Mouse (Mus musculus): ENCODE data around the gene Xrcc4. TPM values are rescaled to one million over a fixed set of nuclear protein-coding genes. Genes with fewer than 3 reads are reported as not detected.

Xrcc4 gene
- polyA plus RNA-seq, 1 experiment, result 0.27 TPM

DNA sequence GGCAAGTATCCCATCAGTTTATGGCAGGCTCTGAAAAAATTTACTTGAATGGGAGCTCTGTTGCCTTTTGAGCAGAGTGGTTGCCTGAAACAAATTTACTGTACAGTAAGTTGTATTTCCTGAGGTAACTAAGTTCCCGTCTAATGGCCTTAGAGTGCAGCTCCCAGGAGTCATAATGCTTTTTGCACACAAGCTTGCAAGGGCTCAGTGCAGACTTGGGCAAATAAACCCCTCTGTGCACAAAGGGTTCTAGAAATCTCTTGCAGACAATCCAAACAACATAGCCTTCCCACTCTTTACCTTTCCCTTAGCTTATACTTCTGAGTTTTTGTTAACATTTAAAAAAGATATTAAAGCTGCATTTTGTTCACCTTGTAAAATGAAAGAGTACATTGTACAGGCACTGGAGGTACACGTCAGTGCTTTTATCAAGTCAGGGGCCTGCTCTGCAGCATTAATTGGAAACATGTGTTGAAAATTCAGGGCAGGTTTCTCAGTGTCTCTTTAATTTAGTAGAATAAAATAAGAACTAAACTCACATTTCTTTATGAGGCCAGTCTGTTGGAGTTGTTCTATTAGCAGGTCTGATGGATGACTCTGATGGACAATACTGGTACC lies 256.2 kb downstream of the Xrcc4 start:
- no peak for TF ChIP-seq POLR2A (IDR thresholded peaks at IDR 0.05; ENCODE audit: low read depth, low read length)
- no peak for TF ChIP-seq CTCF (IDR thresholded peaks at IDR 0.05; ENCODE audit: extremely low read depth, insufficient read length, insufficient replicate concordance, low read depth, low read length)
- no peaks in the 10 kb centered on the region for H3K36me3 ChIP-seq (ENCODE audit: control insufficient read depth, insufficient read depth, low read length)
- H3K27me3 ChIP-seq (ENCODE audit: control insufficient read depth, insufficient read depth, low read length), result no peaks in the 10 kb centered on the region
- 79% methylated on average over 2 of the region's 2 CpGs for whole genome bisulfite sequencing
- no peak overlapping the region for H3K4me3 ChIP-seq (ENCODE audit: low read depth, low read length)
- no peak overlapping the region for H3K27ac ChIP-seq (ENCODE audit: insufficient read depth, low read depth, low read length)
- no peaks in the 10 kb centered on the region for H3K4me1 ChIP-seq (ENCODE audit: control insufficient read depth, insufficient read depth, insufficient read length, low read length)

DNA sequence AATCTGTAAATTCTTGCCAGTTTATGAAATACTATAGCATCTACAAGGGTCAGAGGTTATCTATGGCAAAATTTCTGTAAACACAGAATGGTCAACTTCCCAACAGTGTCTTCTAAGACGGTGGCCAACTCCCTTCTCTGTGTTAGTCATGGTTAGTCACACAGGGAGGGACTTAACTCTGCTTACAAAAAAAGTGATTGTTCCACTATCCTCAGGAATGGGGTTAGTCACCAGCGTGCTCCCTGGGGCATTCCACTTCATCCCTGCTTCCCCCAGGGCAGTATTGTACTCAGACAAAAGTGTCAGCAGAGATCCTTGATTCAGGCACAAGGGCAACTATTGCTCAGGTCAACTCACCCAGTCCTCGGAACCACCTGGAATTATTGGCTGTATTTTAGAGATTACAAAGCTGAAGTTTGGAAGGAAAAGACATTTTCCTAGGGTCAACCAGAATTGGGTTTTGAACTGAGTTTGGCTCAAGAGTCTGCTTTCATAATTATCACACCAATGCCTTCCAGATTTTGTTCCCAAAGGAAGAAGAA lies 260.9 kb downstream of the Xrcc4 start:
- TF ChIP-seq POLR2A (IDR thresholded peaks at IDR 0.05; ENCODE audit: low read depth, low read length) (no peak), CTCF (IDR thresholded peaks at IDR 0.05; ENCODE audit: extremely low read depth, insufficient read length, insufficient replicate concordance, low read depth, low read length) (no peak)
- no peaks in the 10 kb centered on the region for H3K36me3 ChIP-seq (ENCODE audit: control insufficient read depth, insufficient read depth, low read length)
- no peak overlapping the region for H3K4me3 ChIP-seq (ENCODE audit: low read depth, low read length)
- H3K27me3 ChIP-seq (ENCODE audit: control insufficient read depth, insufficient read depth, low read length), result no peaks in the 10 kb centered on the region
- H3K4me1 ChIP-seq (ENCODE audit: control insufficient read depth, insufficient read depth, insufficient read length, low read length), result no peaks in the 10 kb centered on the region
- WGBS, result 46% methylated on average over 3 of the region's 3 CpGs
- no peak overlapping the region for H3K27ac ChIP-seq (ENCODE audit: insufficient read depth, low read depth, low read length)

DNA sequence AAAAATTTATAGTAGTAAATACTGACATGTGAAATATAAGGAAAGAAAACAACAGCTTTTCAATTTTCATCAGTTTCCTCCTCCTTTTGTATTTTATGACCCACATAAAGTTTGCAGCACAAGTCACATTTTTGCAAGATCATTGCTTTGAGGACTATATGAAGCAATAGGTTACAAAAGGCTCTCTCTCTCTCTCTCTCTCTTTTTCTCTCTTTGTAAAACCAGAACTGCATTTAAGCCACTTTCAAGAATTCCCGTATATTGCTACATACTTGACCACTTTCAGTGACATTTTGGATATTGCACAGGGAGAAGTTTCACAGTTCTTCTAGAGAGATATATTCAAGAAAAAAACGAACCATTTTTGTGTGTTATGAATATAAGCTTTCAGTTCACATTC lies 261.6 kb downstream of the Xrcc4 start:
- Histone ChIP-seq H3K36me3 (ENCODE audit: control insufficient read depth, insufficient read depth, low read length) (no peaks in the 10 kb centered on the region), H3K4me3 (ENCODE audit: low read depth, low read length) (no peak overlapping the region), H3K27ac (ENCODE audit: insufficient read depth, low read depth, low read length) (no peak overlapping the region), H3K4me1 (ENCODE audit: control insufficient read depth, insufficient read depth, insufficient read length, low read length) (no peaks in the 10 kb centered on the region), H3K27me3 (ENCODE audit: control insufficient read depth, insufficient read depth, low read length) (no peaks in the 10 kb centered on the region)
- TF ChIP-seq CTCF (IDR thresholded peaks at IDR 0.05; ENCODE audit: extremely low read depth, insufficient read length, insufficient replicate concordance, low read depth, low read length), result no peak
- no peak for TF ChIP-seq POLR2A (IDR thresholded peaks at IDR 0.05; ENCODE audit: low read depth, low read length)
- WGBS, result 74% methylated on average over 2 of the region's 2 CpGs

DNA sequence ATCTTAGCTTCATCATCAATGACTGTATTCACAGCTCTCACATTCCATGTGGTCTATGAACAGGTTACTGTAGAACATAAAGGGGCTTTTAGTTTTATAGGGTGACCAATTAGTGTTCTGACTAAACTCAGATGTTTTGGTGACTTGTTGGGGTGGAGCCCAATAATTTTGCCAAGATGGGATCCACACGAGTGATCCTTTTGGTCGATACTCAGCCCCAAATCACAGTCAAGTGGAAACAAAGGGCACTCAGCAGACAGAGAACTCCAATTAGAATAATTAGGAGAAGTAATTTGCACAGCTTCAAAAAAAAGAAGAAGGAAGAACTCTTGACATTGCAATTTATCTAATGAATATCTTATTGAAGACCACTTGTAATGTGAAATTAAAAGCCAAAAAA lies 274.9 kb downstream of the Xrcc4 start:
- H3K27ac ChIP-seq (ENCODE audit: insufficient read depth, low read depth, low read length), result no peak overlapping the region
- WGBS, result 86% methylated on average over 2 of the region's 2 CpGs
- no peaks in the 10 kb centered on the region for H3K27me3 ChIP-seq (ENCODE audit: control insufficient read depth, insufficient read depth, low read length)
- no peak for TF ChIP-seq POLR2A (IDR thresholded peaks at IDR 0.05; ENCODE audit: low read depth, low read length)
- TF ChIP-seq CTCF (IDR thresholded peaks at IDR 0.05; ENCODE audit: extremely low read depth, insufficient read length, insufficient replicate concordance, low read depth, low read length), result no peak
- H3K36me3 ChIP-seq (ENCODE audit: control insufficient read depth, insufficient read depth, low read length), result no peaks in the 10 kb centered on the region
- H3K4me3 ChIP-seq (ENCODE audit: low read depth, low read length), result no peak overlapping the region
- H3K4me1 ChIP-seq (ENCODE audit: control insufficient read depth, insufficient read depth, insufficient read length, low read length), result no peaks in the 10 kb centered on the region

DNA sequence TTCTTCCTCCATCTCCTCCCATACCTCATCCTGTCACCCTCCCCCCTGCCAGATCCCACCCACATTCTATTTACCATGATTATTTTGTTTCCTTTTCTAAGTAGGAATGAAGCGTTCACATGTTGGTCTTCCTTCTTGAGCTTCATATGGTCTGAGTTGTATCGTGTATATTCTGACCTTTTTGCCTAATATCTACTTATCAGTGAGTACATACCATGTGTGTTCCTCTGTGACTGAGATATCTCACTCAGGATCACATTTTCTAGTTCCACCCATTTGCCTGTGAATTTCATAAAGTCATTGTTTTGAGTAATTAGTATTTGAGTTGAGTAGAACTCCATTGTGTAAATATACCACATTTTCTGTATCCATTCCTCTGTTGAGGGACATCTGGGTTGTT lies 277.2 kb downstream of the Xrcc4 start:
- H3K27ac ChIP-seq (ENCODE audit: insufficient read depth, low read depth, low read length), result no peak overlapping the region
- no peak overlapping the region for H3K4me3 ChIP-seq (ENCODE audit: low read depth, low read length)
- no peaks in the 10 kb centered on the region for H3K36me3 ChIP-seq (ENCODE audit: control insufficient read depth, insufficient read depth, low read length)
- TF ChIP-seq POLR2A (IDR thresholded peaks at IDR 0.05; ENCODE audit: low read depth, low read length) (no peak), CTCF (IDR thresholded peaks at IDR 0.05; ENCODE audit: extremely low read depth, insufficient read length, insufficient replicate concordance, low read depth, low read length) (no peak)
- no peaks in the 10 kb centered on the region for H3K4me1 ChIP-seq (ENCODE audit: control insufficient read depth, insufficient read depth, insufficient read length, low read length)
- 85% methylated on average over 2 of the region's 2 CpGs for WGBS
- no peaks in the 10 kb centered on the region for H3K27me3 ChIP-seq (ENCODE audit: control insufficient read depth, insufficient read depth, low read length)

DNA sequence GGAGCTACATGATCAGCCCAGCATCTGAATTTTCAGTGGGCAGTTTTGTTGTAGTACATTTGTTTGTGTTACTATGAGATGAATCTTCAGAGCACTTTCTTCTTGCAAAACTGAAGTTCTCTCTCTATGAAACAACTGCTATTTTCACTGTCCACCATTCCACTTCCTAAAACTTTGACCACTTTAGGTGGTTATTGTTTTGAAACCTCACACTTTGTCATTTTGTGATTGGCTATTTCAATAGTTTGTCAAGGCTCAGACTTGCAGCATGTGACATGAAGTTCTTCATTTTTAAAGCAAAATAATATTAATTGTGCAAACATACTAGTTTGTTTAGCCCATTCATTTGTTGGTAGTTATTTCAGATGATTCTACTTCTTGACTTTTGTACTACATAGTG lies 280.4 kb downstream of the Xrcc4 start:
- TF ChIP-seq CTCF (IDR thresholded peaks at IDR 0.05; ENCODE audit: extremely low read depth, insufficient read length, insufficient replicate concordance, low read depth, low read length) (no peak), POLR2A (IDR thresholded peaks at IDR 0.05; ENCODE audit: low read depth, low read length) (no peak)
- H3K4me3 ChIP-seq (ENCODE audit: low read depth, low read length), result no peak overlapping the region
- no peaks in the 10 kb centered on the region for H3K27me3 ChIP-seq (ENCODE audit: control insufficient read depth, insufficient read depth, low read length)
- H3K36me3 ChIP-seq (ENCODE audit: control insufficient read depth, insufficient read depth, low read length), result no peaks in the 10 kb centered on the region
- H3K4me1 ChIP-seq (ENCODE audit: control insufficient read depth, insufficient read depth, insufficient read length, low read length), result no peaks in the 10 kb centered on the region
- H3K27ac ChIP-seq (ENCODE audit: insufficient read depth, low read depth, low read length), result no peak overlapping the region

DNA sequence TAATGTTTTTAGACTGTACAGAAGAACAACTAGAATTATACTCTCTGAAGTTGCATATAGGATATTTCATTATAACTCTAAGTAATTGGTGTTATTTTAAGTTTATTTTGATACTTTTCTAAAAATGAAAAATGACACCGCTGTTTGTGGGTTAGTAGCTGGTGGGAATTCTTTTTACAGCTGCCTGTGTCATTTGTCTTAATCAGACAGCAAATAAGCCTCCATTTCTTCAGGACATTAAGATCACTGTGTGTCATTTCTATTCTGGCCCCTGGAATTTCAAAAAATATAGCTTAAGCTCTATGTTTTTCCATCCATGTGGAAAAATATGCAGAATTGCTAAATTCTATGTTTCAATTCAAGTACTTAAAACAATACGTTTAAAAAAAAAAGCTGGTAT lies 287.5 kb downstream of the Xrcc4 start:
- H3K4me1 ChIP-seq (ENCODE audit: control insufficient read depth, insufficient read depth, insufficient read length, low read length), result no peaks in the 10 kb centered on the region
- TF ChIP-seq CTCF (IDR thresholded peaks at IDR 0.05; ENCODE audit: extremely low read depth, insufficient read length, insufficient replicate concordance, low read depth, low read length), result no peak
- no peak for TF ChIP-seq POLR2A (IDR thresholded peaks at IDR 0.05; ENCODE audit: low read depth, low read length)
- no peaks in the 10 kb centered on the region for H3K36me3 ChIP-seq (ENCODE audit: control insufficient read depth, insufficient read depth, low read length)
- 81% methylated on average over 2 of the region's 2 CpGs for WGBS
- no peak overlapping the region for H3K4me3 ChIP-seq (ENCODE audit: low read depth, low read length)
- H3K27ac ChIP-seq (ENCODE audit: insufficient read depth, low read depth, low read length), result no peak overlapping the region
- no peaks in the 10 kb centered on the region for H3K27me3 ChIP-seq (ENCODE audit: control insufficient read depth, insufficient read depth, low read length)

Data from small intestine, adult 2 months (tissue).